Mouse (Mus musculus) v-Abl transformed pro-B cells (cell line): ENCODE measurements around the gene Acaa1b.

Experiments used
- in situ Hi-C, 2 experiments: fragments of 400-800 bp; cut with MboI; formaldehyde crosslinking; loops; one replicate each; pipeline ENCODE4 v1.15.1; 2025; ENCODE audit not compliant: unreplicated experiment in 2 of 2

The Acaa1b gene

GRCm38 (mm10) chr9:119156278-119157201 lies at the start of gene Acaa1b:
Acaa1b (minus strand) TSS chr9:119157093.
- in situ Hi-C loops, result loop anchor here in 1 of 2 experiments (10.0 to 25.0 kb wide), 2 partner anchors 208 to 431 kb away; partner anchors contain the start of genes Scn5a and Slc22a14

- in situ Hi-C loops, result no loop called here
Measured at GRCm38 (mm10) chr9:119206666-119207065, 49.8 kb upstream of the Acaa1b start.

- in situ Hi-C loops, result no loop called here
Measured at GRCm38 (mm10) chr9:119205756-119206155, 48.9 kb upstream of the Acaa1b start.

GRCm38 (mm10) chr9:119203617-119204016 lies 46.7 kb upstream of the Acaa1b start:
- in situ Hi-C loops, result no loop called here

GRCm38 (mm10) chr9:119201653-119202052 lies 44.8 kb upstream of the Acaa1b start:
- in situ Hi-C loops, result no loop called here

- in situ Hi-C loops, result no loop called here
Measured at GRCm38 (mm10) chr9:119199151-119199861, 42.4 kb upstream of the Acaa1b start.

- in situ Hi-C loops, result no loop called here
Measured at GRCm38 (mm10) chr9:119192202-119192990, 35.5 kb upstream of the Acaa1b start.

GRCm38 (mm10) chr9:119181241-119181728 lies 24.4 kb upstream of the Acaa1b start:
- in situ Hi-C loops, result no loop called here

GRCm38 (mm10) chr9:119179292-119179691 lies 22.4 kb upstream of the Acaa1b start:
- in situ Hi-C loops, result no loop called here

GRCm38 (mm10) chr9:119167608-119168007 lies 10.7 kb upstream of the Acaa1b start:
- in situ Hi-C loops, result loop anchor here in 1 of 2 experiments (25.0 kb wide), 1 partner anchor 420 kb away; the partner anchor contains the start of gene Scn5a

GRCm38 (mm10) chr9:119165548-119165947 lies 8.7 kb upstream of the Acaa1b start:
- in situ Hi-C loops, result loop anchor here in 1 of 2 experiments (25.0 kb wide), 1 partner anchor 422 kb away; the partner anchor contains the start of gene Scn5a

- in situ Hi-C loops, result loop anchor here in 1 of 2 experiments (25.0 kb wide), 1 partner anchor 423 kb away; the partner anchor contains the start of gene Scn5a
Measured at GRCm38 (mm10) chr9:119164743-119165142, 7.8 kb upstream of the Acaa1b start.

GRCm38 (mm10) chr9:119160689-119161088 lies 3.8 kb upstream of the Acaa1b start:
- in situ Hi-C loops, result loop anchor here in 1 of 2 experiments (25.0 kb wide), 1 partner anchor 427 kb away; the partner anchor contains the start of gene Scn5a

- in situ Hi-C loops, result loop anchor here in 1 of 2 experiments (10.0 to 25.0 kb wide), 2 partner anchors 206 to 428 kb away; partner anchors contain the start of genes Scn5a and Slc22a14
Measured at GRCm38 (mm10) chr9:119158861-119159260, 2.0 kb upstream of the Acaa1b start, which contains the start of gene Gm47289. Gm47289 (plus strand) TSS chr9:119159161.

- in situ Hi-C loops, result loop anchor here in 1 of 2 experiments (10.0 to 25.0 kb wide), 2 partner anchors 209 to 431 kb away; partner anchors contain the start of genes Scn5a and Slc22a14
Measured at GRCm38 (mm10) chr9:119155826-119156225, 1.1 kb downstream of the Acaa1b start.

- in situ Hi-C loops, result loop anchor here in 1 of 2 experiments (10.0 to 25.0 kb wide), 2 partner anchors 209 to 432 kb away; partner anchors contain the start of genes Scn5a and Slc22a14
Measured at GRCm38 (mm10) chr9:119155416-119155815, 1.5 kb downstream of the Acaa1b start.

- in situ Hi-C loops, result loop anchor here in 1 of 2 experiments (10.0 to 25.0 kb wide), 2 partner anchors 213 to 436 kb away; partner anchors contain the start of genes Scn5a and Slc22a14
Measured at GRCm38 (mm10) chr9:119151751-119152150, 5.1 kb downstream of the Acaa1b start.

- in situ Hi-C loops, result no loop called here
Measured at GRCm38 (mm10) chr9:119149601-119150000, 7.3 kb downstream of the Acaa1b start.

- in situ Hi-C loops, result no loop called here
Measured at GRCm38 (mm10) chr9:119146098-119146770, 10.7 kb downstream of the Acaa1b start.
